Mouse (Mus musculus) kidney, postnatal 0 days (tissue): Measurements from ENCODE around the gene Cisd3. TPM values are rescaled to one million over a fixed set of nuclear protein-coding genes. Genes with fewer than 3 reads are reported as not detected.

Source experiments
- ATAC-seq: fragments of 200-750 bp; cut with Nextera tagmentation; replicated peaks from 2 replicates; pipeline ENCODE4 v1.8.0; 2017; ENCODE audit warnings: low read depth, moderate number of reproducible peaks, moderate TSS enrichment, moderate library complexity; ENCODE audit not compliant: low FRiP score
- DNase-seq: peaks from one replicate; pipeline ENCODE4 v3.0.0-alpha.2; 2016; ENCODE audit warnings: low spot score
- H3K27ac ChIP-seq: fragments of 300-500 bp; sonication (generic); 2 replicates; pipeline ENCODE4 v1.5.1; 2014; ENCODE audit warnings: mild to moderate bottlenecking
- H3K27me3 ChIP-seq: fragments of 300-500 bp; sonication (generic); 2 replicates; pipeline ENCODE4 v1.6.1; 2014; ENCODE audit warnings: low read length, mixed read lengths; ENCODE audit not compliant: insufficient read depth
- H3K36me3 ChIP-seq: fragments of 300-500 bp; sonication (generic); 2 replicates; pipeline ENCODE4 v1.6.1; 2014; ENCODE audit warnings: low read length, mixed read lengths; ENCODE audit not compliant: insufficient read depth
- H3K4me1 ChIP-seq: fragments of 300-500 bp; sonication (generic); replicated peaks from 2 replicates; pipeline ENCODE4 v1.6.1; 2014; ENCODE audit warnings: antibody characterized with exemption, low read length, mixed read lengths; ENCODE audit not compliant: insufficient read depth
- H3K4me2 ChIP-seq: fragments of 300-500 bp; sonication (generic); 2 replicates; pipeline ENCODE4 v1.6.1; 2014; ENCODE audit warnings: mild to moderate bottlenecking, low read length, moderate library complexity, mixed read lengths
- H3K4me3 ChIP-seq: fragments of 300-500 bp; sonication (generic); replicated peaks from 2 replicates; pipeline ENCODE4 v1.5.1; 2014; ENCODE audit warnings: low read depth, low read length
- H3K9ac ChIP-seq: fragments of 300-500 bp; sonication (generic); 2 replicates; pipeline ENCODE4 v1.6.1; 2014; ENCODE audit warnings: low read depth, low read length
- H3K9me3 ChIP-seq: fragments of 300-500 bp; sonication (generic); replicated peaks from 2 replicates; pipeline ENCODE4 v1.6.1; 2016; ENCODE audit warnings: low read length, inconsistent platforms, mixed read lengths
- CTCF ChIP-seq: IDR thresholded peaks from 2 replicates; pipeline ENCODE4 v1.5.1; 2016; ENCODE audit warnings: antibody characterized with exemption, low read depth, mild to moderate bottlenecking, moderate library complexity
- WGBS: fragments of 180-500 bp; shearing (Covaris S2); extraction: QIAGEN DNeasy Blood & Tissue Kit; methylation state at CpG from one replicate; pipeline ENCODE4 v1.1.7; 2014; 5-methylcytosine and 5-hydroxymethylcytosine counted together
- polyA plus RNA-seq: library from polyadenylated mRNA; unstranded; fragments of >200 nt; fragmentation: Nextera tagmentation; extraction: Ambion mirVana; gene quantifications from 2 replicates; pipeline ENCODE4 v1.2.1, GENCODE M21; 2015

The Cisd3 gene
- polyA plus RNA-seq, 1 experiment from 2014 or later: 69.2 TPM

DNA sequence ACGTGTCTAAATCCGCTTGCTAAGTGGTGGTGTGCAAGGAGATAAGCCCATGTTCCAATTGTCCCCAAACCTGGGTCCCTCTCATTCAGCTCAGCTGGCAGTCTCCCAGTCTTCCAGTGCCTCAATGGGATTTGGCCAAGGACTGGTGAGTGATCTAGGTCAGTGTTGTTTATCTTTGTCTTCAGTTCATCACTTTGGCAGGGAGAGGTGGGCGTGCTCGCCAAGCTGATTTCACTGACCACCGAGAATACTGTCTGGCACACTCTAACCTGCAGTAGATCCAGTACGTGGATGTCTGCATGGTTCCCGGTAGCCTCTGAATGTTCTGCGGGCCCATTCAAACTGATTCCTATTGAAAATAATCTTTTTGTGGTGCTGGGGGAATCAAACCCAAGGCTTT lies 28.3 kb downstream of the Cisd3 start:
- H3K27me3 ChIP-seq: no peaks in the 10 kb centered on the region
- no peak for ATAC-seq
- no peak overlapping the region for H3K9ac ChIP-seq
- H3K4me1 ChIP-seq: no peaks in the 10 kb centered on the region
- no peaks in the 10 kb centered on the region for H3K9me3 ChIP-seq
- no peak overlapping the region for H3K27ac ChIP-seq
- WGBS: 88% methylated on average over 8 of the region's 8 CpGs
- no peak overlapping the region for H3K4me2 ChIP-seq
- H3K36me3 ChIP-seq: peaks cover 23% of the 10 kb centered on the region; the same call in 1 of the 2 replicates
- no peak overlapping the region for H3K4me3 ChIP-seq
- no peak for DNase-seq
- TF ChIP-seq CTCF: no peak

DNA sequence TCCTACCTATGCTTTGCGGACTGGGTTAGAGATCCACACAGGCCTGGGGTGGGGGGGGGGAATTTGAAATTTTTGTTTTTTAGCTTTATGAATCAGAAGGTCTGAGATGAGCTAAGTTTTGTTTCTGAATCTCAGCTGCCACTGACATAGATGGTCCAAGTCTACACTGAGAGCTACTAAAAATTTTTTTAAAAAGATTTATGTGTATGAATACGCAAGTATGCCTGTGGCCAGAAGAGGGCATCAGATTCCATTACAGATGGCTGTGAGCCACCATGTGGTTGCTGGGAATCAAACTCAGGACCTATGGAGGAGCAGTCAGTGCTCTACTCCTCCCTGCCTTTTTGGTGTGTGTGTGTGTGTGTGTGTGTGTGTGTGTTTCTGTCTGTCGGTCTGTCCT lies 28.7 kb downstream of the Cisd3 start:
- no peak for DNase-seq
- TF ChIP-seq CTCF: peak; percentile 40
- Histone ChIP-seq H3K36me3 (peaks cover 26% of the 10 kb centered on the region; the same call in 1 of the 2 replicates), H3K4me1 (no peaks in the 10 kb centered on the region), H3K4me2 (no peak overlapping the region), H3K4me3 (no peak overlapping the region), H3K27me3 (no peaks in the 10 kb centered on the region), H3K9me3 (no peaks in the 10 kb centered on the region), H3K9ac (no peak overlapping the region), H3K27ac (no peak overlapping the region)
- no peak for ATAC-seq
- 98% methylated on average over 3 of the region's 3 CpGs for WGBS

DNA sequence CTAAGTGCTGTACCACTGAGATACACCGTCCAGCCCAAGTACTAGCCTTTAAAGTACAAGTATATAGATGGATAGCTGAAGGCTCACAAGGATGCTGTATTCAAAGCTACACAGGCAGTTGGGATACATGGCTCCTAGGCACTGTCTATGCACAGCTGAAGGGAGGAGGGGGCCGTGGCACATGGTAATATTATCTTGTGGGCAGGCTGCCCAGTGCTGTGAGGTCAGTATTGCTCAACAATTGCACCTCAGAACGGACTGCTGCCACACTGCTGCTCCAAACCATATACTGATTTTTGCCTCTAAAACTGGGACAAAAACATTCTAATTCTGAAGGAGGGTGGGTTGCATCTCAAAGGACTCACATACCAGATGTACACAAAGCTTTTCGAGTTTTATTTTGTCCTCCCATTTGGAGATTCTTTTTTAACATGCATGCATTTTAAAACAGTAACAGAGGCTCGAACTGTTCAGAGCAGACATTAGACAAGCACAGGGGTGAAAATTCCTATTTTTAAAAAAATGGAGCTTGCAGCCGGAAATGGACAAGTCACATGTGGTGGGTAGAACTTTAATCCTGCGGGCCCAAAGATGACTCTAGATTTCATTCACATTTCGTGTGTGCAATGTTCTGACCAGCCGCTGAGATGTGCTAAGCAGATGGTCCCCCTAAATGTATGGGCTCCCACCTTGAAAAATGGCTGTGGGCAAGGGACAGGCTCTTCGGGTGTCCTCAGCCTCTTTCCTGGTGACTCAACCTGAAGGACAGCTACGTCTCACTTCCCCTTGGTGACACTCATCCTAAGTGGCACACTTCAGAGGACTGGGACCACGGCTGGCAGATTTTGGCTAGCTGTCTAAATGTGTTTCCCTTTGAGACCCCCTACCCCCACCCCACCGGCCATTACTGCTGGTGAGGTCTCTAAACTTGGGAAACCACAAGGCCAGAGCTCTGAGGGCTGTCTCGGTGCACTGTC lies 29.4 kb downstream of the Cisd3 start:
- WGBS: 90% methylated on average over 14 of the region's 14 CpGs
- no peak for TF ChIP-seq CTCF

DNA sequence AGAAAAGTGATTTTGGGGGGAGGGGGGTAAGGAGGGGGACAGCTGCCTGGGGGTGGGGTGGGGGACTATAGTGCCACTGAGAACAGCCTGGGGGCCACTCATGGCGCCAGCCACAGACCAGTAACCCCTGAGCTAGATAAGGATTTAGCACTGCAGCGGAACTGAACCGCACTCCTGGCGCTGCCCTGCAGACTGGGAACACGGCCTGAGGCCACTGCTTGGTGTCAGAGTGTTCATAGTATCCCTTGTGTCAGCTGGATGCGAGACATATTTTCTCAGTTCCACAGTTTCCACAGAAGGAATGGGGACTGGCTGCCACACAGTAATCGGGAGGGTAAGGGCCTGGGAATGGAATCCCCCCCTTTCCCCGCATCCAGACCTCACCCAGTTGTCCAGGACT lies 30.4 kb downstream of the Cisd3 start:
- peaks cover 34% of the 10 kb centered on the region for H3K36me3 ChIP-seq
- ATAC-seq (no peak), DNase-seq (no peak)
- H3K4me2 ChIP-seq: no peak overlapping the region
- H3K9me3 ChIP-seq: no peaks in the 10 kb centered on the region
- H3K27ac ChIP-seq: no peak overlapping the region
- H3K9ac ChIP-seq: no peak overlapping the region
- no peak overlapping the region for H3K4me3 ChIP-seq
- no peaks in the 10 kb centered on the region for H3K27me3 ChIP-seq
- no peak for TF ChIP-seq CTCF
- no peaks in the 10 kb centered on the region for H3K4me1 ChIP-seq
- WGBS: 87% methylated on average over 8 of the region's 8 CpGs

More for the DNA sequence above, 29.4 kb downstream of the Cisd3 start:
- no peak overlapping the region for H3K9ac ChIP-seq
- no peaks in the 10 kb centered on the region for H3K9me3 ChIP-seq
- no peak overlapping the region for H3K4me3 ChIP-seq
- H3K4me1 ChIP-seq: no peaks in the 10 kb centered on the region
- no peak overlapping the region for H3K4me2 ChIP-seq
- DNase-seq: no peak
- peaks cover 33% of the 10 kb centered on the region; the same call in 1 of the 2 replicates for H3K36me3 ChIP-seq
- no peaks in the 10 kb centered on the region for H3K27me3 ChIP-seq
- H3K27ac ChIP-seq: no peak overlapping the region
- ATAC-seq: no peak

DNA sequence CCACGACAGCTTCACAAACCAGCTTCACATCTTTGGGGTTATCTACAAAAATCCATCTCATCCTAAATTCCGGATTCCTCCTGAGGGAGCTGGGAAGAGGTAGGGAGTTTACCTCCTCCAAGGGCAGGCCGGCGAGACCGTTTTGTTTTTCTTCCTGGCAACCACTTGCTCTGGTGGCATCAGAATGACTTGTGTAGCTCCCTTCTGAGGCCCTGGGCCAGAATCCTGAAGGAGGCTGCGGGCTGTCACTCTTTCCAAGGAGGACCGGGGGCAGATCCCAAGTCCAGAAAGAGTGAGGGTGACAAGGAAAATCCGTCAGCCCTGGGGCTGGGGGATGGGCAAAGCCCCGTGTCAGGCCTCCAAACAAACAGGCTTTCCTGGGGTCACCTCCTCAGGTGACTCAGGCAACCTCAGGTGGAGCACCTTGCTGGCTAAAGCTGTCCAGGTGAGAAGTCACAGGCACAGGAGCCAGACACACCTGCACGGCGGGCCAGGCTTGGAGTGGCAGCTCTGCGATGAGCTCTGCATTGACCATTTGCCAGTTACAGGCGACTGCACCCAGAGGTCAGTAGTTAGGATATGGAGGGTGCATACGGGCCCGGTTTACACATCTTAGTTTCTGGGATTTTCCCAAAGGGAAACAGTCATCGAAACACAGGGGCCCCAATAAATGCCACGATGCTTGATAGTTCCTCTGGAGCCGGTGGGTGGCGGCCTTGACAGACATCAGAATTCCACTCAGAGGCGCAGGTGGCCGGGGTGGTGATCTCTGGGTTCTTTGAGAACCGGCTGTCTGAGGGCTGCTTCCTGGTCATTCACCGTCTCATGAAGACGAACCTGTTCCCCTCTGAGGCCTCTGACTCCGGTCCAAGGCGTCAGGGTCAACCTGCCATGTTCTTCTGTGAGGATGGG lies 32.0 kb downstream of the Cisd3 start:
- WGBS: 78% methylated on average over 26 of the region's 26 CpGs
- ATAC-seq: no peak
- no peak for TF ChIP-seq CTCF
- H3K9me3 ChIP-seq: no peaks in the 10 kb centered on the region
- H3K9ac ChIP-seq: no peak overlapping the region
- no peak for DNase-seq
- H3K4me3 ChIP-seq: no peak overlapping the region
- H3K27ac ChIP-seq: no peak overlapping the region
- H3K4me1 ChIP-seq: no peaks in the 10 kb centered on the region
- no peaks in the 10 kb centered on the region for H3K27me3 ChIP-seq
- H3K4me2 ChIP-seq: no peak overlapping the region
- H3K36me3 ChIP-seq: peaks cover 48% of the 10 kb centered on the region

DNA sequence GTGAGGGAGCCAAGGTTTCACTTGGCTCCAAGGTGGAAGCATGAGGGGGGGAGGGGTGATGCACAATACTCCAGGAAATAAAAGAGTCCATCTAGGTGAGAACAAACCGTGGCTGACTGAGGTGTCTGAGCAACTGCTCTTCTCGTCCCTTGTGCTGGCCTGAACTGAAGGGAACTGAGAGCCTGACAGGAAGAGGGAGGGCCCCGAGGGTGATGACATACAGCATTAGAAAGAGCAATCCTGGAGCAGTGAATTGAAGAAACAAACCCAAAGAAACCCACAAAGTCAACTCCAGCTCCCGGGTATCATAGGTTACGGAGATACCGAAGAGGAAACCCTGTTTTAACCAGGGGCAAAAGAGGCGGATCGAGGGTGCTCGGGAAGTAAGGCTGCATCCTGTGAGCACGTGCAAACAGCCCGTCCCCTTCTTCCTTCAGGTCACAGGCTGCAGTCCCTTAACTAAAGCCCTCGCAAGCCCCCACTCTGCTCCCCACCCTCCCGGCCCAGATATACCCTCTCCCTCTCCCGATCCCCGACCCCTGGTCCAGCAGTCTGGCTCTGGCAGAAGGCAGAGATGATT lies 32.7 kb downstream of the Cisd3 start:
- DNase-seq (no peak), ATAC-seq (no peak)
- H3K4me1 ChIP-seq: no peaks in the 10 kb centered on the region
- no peak overlapping the region for H3K9ac ChIP-seq
- H3K36me3 ChIP-seq: peaks cover 45% of the 10 kb centered on the region
- no peak for TF ChIP-seq CTCF
- H3K27me3 ChIP-seq: no peaks in the 10 kb centered on the region
- H3K27ac ChIP-seq: no peak overlapping the region
- no peaks in the 10 kb centered on the region for H3K9me3 ChIP-seq
- no peak overlapping the region for H3K4me2 ChIP-seq
- no peak overlapping the region for H3K4me3 ChIP-seq
- 68% methylated on average over 15 of the region's 15 CpGs for WGBS
